Mouse (Mus musculus) splenic B cell, adult 2 months (primary cell): Measurements from ENCODE around the gene Mmel1.

ENCODE experiments used
- DNase-seq: peaks from one replicate; pipeline ENCODE4 v3.0.0-alpha.2; 2011; ENCODE audit warnings: low read depth, low spot score
- H3K27me3 ChIP-seq: 2 replicates; pipeline ENCODE4 v1.6.1; 2012; ENCODE audit warnings: mild to moderate bottlenecking, low read length, moderate library complexity, mixed read lengths; ENCODE audit not compliant: control insufficient read depth, poor library complexity, insufficient read depth, severe bottlenecking
- H3K36me3 ChIP-seq: 2 replicates; pipeline ENCODE4 v1.6.1; 2012; ENCODE audit warnings: mild to moderate bottlenecking, low read length, moderate library complexity, mixed read lengths; ENCODE audit not compliant: control insufficient read depth, poor library complexity, insufficient read depth, severe bottlenecking

Mmel1 gene

DNA sequence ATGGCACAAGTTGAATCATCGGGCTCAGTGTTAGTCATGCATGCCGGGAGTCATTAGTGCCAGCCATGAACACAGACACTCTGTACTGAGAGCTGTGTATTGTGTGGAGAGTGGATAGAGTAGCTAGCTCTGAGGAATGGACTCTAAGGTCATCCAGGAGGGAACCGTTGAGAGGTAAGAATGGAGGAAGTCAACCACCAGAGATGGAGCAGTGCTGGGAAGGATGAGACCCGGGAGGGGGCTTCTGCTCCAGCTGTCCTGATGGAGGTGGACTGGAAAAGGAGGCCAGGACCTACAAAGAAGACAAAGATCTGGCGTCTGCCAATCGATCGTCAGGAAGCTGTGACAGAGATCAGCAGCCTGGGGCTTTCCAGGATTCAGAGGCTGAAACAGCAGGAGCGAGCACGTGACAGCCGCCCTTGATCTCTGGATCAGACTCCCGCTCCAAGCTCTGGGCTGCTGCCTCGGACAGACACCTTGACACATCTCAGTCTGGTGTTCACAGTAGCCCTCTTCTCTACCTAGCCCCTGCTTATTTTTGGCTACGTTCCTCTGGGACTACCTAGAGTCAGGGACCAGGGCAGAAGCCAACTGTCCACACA is 64.0 kb downstream of the Mmel1 start:
- no peak for DNase-seq
- H3K36me3 ChIP-seq: no peaks in the 10 kb centered on the region
- H3K27me3 ChIP-seq: no peaks in the 10 kb centered on the region

DNA sequence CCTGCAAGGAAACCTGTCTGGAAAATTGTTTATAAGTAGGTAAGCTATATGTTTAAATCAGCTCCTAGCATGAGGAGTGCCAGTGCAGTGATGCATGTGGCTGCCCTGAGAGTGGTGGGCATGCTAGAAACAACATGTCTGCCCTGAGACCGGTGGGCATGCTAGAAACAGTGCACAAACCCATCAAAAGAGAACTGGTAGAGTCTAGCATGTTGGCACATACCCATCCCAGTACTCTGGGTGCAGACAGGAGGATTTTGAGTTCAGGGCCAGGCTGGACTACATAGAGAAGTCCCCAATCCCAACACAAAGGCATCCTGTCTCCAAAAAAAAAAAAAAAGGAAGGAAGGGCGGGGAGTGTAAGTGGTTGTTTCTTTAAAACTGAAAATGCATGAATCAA is 65.4 kb downstream of the Mmel1 start:
- H3K27me3 ChIP-seq: no peaks in the 10 kb centered on the region
- no peak for DNase-seq
- H3K36me3 ChIP-seq: no peaks in the 10 kb centered on the region

DNA sequence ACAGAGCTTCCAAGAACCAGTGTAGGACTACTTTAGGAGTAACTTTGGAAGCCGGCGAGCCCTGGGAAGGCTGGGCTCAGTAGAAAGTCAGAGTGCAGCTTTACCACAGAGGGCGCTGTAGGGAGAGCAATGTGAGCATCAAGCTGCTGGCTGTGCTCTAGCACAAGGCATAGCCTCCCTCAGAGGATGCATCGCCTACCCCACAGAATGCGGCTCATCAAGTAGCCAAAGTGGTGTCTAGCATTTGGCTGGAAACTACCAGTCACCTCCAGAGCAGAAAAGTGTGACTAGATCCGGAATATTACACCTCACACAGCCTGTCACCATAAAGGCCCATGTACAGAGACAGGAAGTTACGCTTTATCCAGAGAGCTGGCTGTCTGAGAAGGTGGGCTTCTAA is 66.4 kb downstream of the Mmel1 start:
- Histone ChIP-seq H3K27me3 (no peaks in the 10 kb centered on the region), H3K36me3 (no peaks in the 10 kb centered on the region)
- DNase-seq: no peak

DNA sequence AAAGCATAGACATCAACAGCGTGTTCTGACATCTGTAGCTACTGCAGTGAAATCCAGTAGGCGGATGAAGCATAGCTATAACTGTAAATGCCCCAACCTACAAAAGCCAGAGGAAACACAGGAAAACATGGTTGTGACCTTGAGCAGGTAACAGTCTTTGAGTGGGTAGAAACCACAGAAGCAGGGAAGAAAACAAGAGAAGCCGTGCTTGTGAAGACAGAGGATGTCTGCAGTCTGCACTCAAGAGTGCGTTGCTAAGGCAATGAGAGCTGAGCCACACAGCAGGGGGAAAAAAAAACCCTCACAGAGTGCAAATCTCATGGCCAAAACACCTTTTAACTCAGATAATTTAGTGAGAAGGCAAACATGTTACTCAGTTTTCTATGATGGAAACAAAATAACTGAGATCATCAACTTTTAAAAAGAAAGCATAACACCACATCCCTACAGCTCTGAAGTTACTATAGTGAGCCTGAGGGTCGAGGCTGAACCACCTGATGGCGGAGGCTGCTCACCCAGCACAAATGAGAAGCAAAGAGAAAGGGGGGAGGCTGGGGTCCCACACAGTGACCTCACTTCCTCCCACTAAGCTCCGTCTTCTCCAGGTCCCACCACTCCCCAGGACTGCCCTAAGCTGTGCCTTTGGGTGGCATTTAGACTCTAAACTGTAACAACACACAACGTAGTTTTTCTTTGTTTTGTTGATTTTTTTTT is 67.3 kb downstream of the Mmel1 start:
- DNase-seq: no peak
- no peaks in the 10 kb centered on the region for H3K36me3 ChIP-seq
- H3K27me3 ChIP-seq: no peaks in the 10 kb centered on the region

DNA sequence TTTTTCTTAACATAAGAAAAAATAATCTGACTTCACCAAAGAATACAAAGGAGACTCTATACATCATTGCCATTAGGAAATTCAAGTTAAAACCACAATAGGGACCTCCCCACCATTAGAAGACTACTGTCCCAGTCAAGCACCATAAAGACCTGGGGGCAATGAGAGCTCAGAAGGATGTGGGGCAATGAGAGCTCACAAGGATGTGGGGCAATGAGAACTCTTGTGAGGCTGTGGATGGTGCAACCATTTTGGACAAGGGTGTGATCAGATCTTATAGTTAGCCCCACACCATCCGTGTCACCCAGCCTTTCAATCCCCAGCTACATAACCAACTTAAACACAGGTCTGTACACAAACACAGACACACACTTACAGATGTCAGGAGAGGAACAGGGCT is 68.4 kb downstream of the Mmel1 start:
- DNase-seq: no peak
- no peaks in the 10 kb centered on the region for H3K27me3 ChIP-seq

DNA sequence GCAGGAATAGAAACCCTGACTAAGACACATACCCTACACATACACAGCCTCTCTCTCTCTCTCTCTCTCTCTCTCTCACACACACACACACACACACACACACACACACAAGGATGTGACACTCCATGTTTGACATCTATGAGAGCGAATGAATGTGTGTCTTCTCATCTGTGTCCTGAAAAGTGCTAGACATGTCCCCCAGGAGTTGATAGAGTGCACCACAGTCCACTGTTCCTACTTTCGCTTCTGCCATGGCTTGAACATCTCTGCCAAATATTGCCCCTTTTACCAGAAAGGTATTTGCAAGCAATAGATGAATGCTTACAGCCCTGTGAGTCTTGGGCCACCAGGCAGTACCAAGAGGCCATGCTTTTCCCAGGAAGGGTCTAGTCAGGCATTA is 70.8 kb downstream of the Mmel1 start:
- DNase-seq: peak; percentile 72

More for the DNA sequence above, 68.4 kb downstream of the Mmel1 start:
- no peaks in the 10 kb centered on the region for H3K36me3 ChIP-seq

DNA sequence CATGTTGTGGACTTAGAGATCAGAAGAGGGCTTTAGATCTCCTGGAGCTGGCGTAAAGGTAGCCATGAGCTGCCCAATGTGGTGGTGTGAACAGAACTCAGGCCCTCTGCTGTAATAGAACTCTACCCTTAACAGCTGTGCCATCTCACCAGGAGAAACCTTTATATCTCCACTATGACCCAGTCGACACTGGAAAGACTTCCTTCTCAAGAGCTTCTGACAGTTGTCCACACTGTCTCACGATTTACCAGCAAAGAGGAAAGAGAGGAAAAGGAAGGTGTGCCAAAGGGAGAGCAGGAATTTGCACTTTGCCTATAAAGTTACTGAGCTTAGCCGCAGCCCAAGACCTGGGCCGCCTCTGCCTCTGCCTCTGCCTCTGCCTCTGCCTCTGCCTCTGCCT is 72.4 kb downstream of the Mmel1 start:
- no peaks in the 10 kb centered on the region for H3K36me3 ChIP-seq
- H3K27me3 ChIP-seq: no peaks in the 10 kb centered on the region
- DNase-seq: no peak

More for the DNA sequence above, 70.8 kb downstream of the Mmel1 start:
- H3K27me3 ChIP-seq: no peaks in the 10 kb centered on the region
- no peaks in the 10 kb centered on the region for H3K36me3 ChIP-seq

DNA sequence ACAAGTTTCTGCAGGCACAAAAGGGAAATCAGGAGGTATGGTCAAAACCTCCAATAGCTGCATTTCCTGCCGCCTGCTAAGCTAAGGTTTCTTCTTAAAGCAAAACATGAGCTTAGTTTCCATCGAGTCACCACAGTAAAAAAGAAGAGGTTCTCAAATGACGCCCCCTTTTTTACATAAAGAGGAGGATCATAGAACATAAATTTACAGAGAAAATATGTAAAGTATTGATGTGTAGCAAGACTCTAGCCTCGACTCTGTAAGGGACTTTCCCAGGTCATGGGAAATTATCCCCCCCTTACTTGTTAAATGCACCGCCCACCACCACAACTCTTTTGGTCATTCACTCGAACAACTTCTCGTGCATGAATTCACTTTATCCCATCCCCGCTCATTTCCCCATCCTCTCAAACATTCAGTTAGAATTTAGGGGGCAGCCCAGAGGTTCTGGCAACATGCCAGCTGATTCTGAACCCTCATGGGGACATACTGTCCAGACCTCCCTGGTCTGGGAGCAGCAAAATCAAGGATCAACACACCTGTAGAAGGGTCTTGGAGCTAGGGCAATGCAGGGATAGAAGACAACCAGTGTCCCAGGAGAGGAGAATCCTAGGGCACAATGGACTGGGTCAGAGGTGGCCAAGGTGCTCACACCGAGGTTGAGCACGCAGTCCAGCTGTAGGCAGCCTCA is 73.4 kb downstream of the Mmel1 start:
- no peaks in the 10 kb centered on the region for H3K36me3 ChIP-seq
- no peaks in the 10 kb centered on the region; the same call in 1 of the 2 replicates for H3K27me3 ChIP-seq
- DNase-seq: peak; percentile 70

DNA sequence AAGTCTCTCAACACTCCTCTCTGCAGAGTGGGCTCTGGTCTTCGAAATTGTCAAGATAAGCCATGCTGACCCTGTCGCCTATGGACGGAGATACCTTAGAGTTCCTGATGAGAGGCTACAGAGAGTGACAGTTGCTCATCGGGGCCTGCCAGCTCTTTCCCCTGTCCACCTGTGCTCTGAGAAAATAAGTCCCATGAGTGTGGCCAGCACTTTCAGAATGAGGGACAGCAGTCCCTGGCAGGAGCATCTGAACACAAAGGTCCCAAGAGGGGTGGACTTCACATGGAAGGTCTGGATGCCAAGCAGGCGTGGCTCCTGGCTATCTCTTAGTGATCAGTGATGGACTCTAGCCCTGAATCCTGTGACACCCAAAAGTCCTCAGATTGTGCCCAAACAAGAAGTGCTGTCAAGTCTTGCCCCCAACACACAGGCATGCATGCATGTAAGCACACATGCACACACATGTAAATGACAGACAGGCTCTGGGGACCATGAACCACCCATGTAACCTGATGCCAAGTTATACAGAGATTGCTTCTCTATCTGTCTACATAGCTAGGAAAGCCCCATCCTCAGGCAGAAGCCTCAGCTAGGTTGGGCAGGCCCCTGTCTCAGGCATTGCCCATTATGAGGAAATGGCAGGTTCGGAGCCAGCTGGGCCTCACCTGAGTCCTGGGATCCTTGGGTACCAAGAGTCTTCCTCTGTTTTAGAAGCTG is 74.1 kb downstream of the Mmel1 start:
- no peaks in the 10 kb centered on the region for H3K36me3 ChIP-seq
- peak; percentile 53 for DNase-seq
- H3K27me3 ChIP-seq: no peaks in the 10 kb centered on the region; the same call in 1 of the 2 replicates

DNA sequence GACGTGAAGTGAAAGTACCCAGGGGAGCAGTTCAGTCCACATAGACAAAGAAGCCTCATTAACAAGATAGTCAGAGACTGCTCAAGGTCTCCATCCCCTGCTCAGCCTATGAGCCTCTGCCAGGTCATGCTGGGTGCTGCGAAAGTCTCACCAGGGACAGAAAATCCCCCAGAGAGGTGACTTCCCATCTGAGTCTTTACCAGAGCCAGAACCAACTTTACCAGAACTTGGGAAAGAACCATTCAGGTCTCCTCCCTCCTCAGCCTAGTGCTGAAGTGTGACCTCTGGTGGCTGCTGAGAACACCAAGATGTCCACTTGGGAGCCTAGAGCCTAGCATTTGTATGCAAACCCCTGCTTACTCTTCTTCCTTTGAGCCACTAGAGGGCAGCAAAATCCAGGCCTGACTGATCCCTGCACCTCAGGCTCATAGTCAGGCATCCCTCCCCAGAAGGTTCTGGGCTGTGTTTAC is 74.8 kb downstream of the Mmel1 start:
- DNase-seq: peak; percentile 94
- H3K36me3 ChIP-seq: no peaks in the 10 kb centered on the region
- no peaks in the 10 kb centered on the region; the same call in 1 of the 2 replicates for H3K27me3 ChIP-seq
